Mouse (Mus musculus): ENCODE measurements around the gene Ctxn2. TPM values are rescaled to one million over a fixed set of nuclear protein-coding genes. Genes with fewer than 3 reads are reported as not detected.

Ctxn2 gene
- polyA plus RNA-seq, 1 experiment from 2014 or later = 6.8 TPM

GRCm38 (mm10) chr2:125123477-125123852 is 13.0 kb upstream of the Ctxn2 start, which contains the start of gene Myef2:
Gene Myef2, minus strand, starts transcription at chr2:125123661.
- peak within 1 kb of the TSS; percentile 94 for H3K4me2 ChIP-seq (ENCODE audit: low read length)
- H3K27ac ChIP-seq (ENCODE audit: low read length) = peak within 1 kb of the TSS; percentile 96
- H3K4me1 ChIP-seq (replicated peaks; ENCODE audit: control insufficient read depth, insufficient read depth, low read length) = peaks cover 23% of the 10 kb centered on the region
- H3K9me3 ChIP-seq (ENCODE audit: control insufficient read depth, low read length) = no peaks in the 10 kb centered on the region
- H3K9ac ChIP-seq (replicated peaks; ENCODE audit: low read depth, low read length) = peak within 1 kb of the TSS; percentile 95
- H3K27me3 ChIP-seq (replicated peaks; ENCODE audit: control insufficient read depth, insufficient read depth, low read length) = no peaks in the 10 kb centered on the region
- peak; percentile 85 for ATAC-seq
- WGBS = under 1% methylated on average over 30 of the region's 48 CpGs
- peak within 1 kb of the TSS; percentile 74 for H3K4me3 ChIP-seq (replicated peaks; ENCODE audit: low read length)
- no peaks in the 10 kb centered on the region for H3K36me3 ChIP-seq (ENCODE audit: control insufficient read depth, insufficient read depth)

GRCm38 (mm10) chr2:125125824-125126223 is 10.7 kb upstream of the Ctxn2 start:
- Histone ChIP-seq H3K27me3 (replicated peaks; ENCODE audit: control insufficient read depth, insufficient read depth, low read length) (no peaks in the 10 kb centered on the region), H3K9ac (replicated peaks; ENCODE audit: low read depth, low read length) (no peak overlapping the region), H3K4me2 (ENCODE audit: low read length) (no peak overlapping the region), H3K9me3 (ENCODE audit: control insufficient read depth, low read length) (no peaks in the 10 kb centered on the region), H3K27ac (ENCODE audit: low read length) (no peak overlapping the region), H3K4me3 (replicated peaks; ENCODE audit: low read length) (no peak overlapping the region), H3K36me3 (ENCODE audit: control insufficient read depth, insufficient read depth) (no peaks in the 10 kb centered on the region), H3K4me1 (replicated peaks; ENCODE audit: control insufficient read depth, insufficient read depth, low read length) (peaks cover 10% of the 10 kb centered on the region)
- 37% methylated on average over 4 of the region's 4 CpGs for WGBS
- ATAC-seq = no peak

- WGBS = 90% methylated on average over 3 of the region's 3 CpGs
- Histone ChIP-seq H3K36me3 (ENCODE audit: control insufficient read depth, insufficient read depth) (no peaks in the 10 kb centered on the region), H3K9me3 (ENCODE audit: control insufficient read depth, low read length) (no peaks in the 10 kb centered on the region), H3K27me3 (replicated peaks; ENCODE audit: control insufficient read depth, insufficient read depth, low read length) (no peaks in the 10 kb centered on the region), H3K27ac (ENCODE audit: low read length) (no peak overlapping the region), H3K4me3 (replicated peaks; ENCODE audit: low read length) (no peak overlapping the region), H3K4me1 (replicated peaks; ENCODE audit: control insufficient read depth, insufficient read depth, low read length) (peaks cover 2% of the 10 kb centered on the region), H3K4me2 (ENCODE audit: low read length) (no peak overlapping the region), H3K9ac (replicated peaks; ENCODE audit: low read depth, low read length) (no peak overlapping the region)
- no peak for ATAC-seq
Observed at GRCm38 (mm10) chr2:125126792-125127191, 9.7 kb upstream of the Ctxn2 start.

GRCm38 (mm10) chr2:125134113-125134512 is 2.4 kb upstream of the Ctxn2 start:
- ATAC-seq = no peak
- H3K9me3 ChIP-seq (ENCODE audit: control insufficient read depth, low read length) = peaks cover 3% of the 10 kb centered on the region; the same call in 1 of the 2 replicates
- no peak overlapping the region for H3K9ac ChIP-seq (replicated peaks; ENCODE audit: low read depth, low read length)
- WGBS = 24% methylated on average over 4 of the region's 4 CpGs
- no peak overlapping the region for H3K4me2 ChIP-seq (ENCODE audit: low read length)
- peaks cover 8% of the 10 kb centered on the region; the same call in 1 of the 2 replicates for H3K4me1 ChIP-seq (replicated peaks; ENCODE audit: control insufficient read depth, insufficient read depth, low read length)
- H3K27me3 ChIP-seq (replicated peaks; ENCODE audit: control insufficient read depth, insufficient read depth, low read length) = 0 out of 2 replicates have a peak, but pooled peaks cover 2% of the 10 kb centered on the region
- no peaks in the 10 kb centered on the region for H3K36me3 ChIP-seq (ENCODE audit: control insufficient read depth, insufficient read depth)
- no peak overlapping the region for H3K27ac ChIP-seq (ENCODE audit: low read length)
- H3K4me3 ChIP-seq (replicated peaks; ENCODE audit: low read length) = no peak overlapping the region

GRCm38 (mm10) chr2:125136846-125137245 is 354 bp downstream of the Ctxn2 start:
- Histone ChIP-seq H3K9me3 (ENCODE audit: control insufficient read depth, low read length) (peaks cover 3% of the 10 kb centered on the region; the same call in 1 of the 2 replicates), H3K27ac (ENCODE audit: low read length) (peak overlapping the region; percentile 72), H3K36me3 (ENCODE audit: control insufficient read depth, insufficient read depth) (no peaks in the 10 kb centered on the region), H3K4me2 (ENCODE audit: low read length) (peak overlapping the region; percentile 81), H3K27me3 (replicated peaks; ENCODE audit: control insufficient read depth, insufficient read depth, low read length) (0 out of 2 replicates have a peak, but pooled peaks cover 2% of the 10 kb centered on the region), H3K4me3 (replicated peaks; ENCODE audit: low read length) (peak overlapping the region; percentile 60), H3K4me1 (replicated peaks; ENCODE audit: control insufficient read depth, insufficient read depth, low read length) (peaks cover 8% of the 10 kb centered on the region; the same call in 1 of the 2 replicates), H3K9ac (replicated peaks; ENCODE audit: low read depth, low read length) (peak overlapping the region; percentile 67; the same call in 1 of the 2 replicates)
- 28% methylated on average over 7 of the region's 7 CpGs for WGBS
- ATAC-seq = no peak

GRCm38 (mm10) chr2:125142336-125142735 is 5.8 kb downstream of the Ctxn2 start:
- Histone ChIP-seq H3K4me3 (replicated peaks; ENCODE audit: low read length) (no peak overlapping the region), H3K36me3 (ENCODE audit: control insufficient read depth, insufficient read depth) (no peaks in the 10 kb centered on the region), H3K9ac (replicated peaks; ENCODE audit: low read depth, low read length) (no peak overlapping the region), H3K9me3 (ENCODE audit: control insufficient read depth, low read length) (no peaks in the 10 kb centered on the region), H3K27me3 (replicated peaks; ENCODE audit: control insufficient read depth, insufficient read depth, low read length) (no peaks in the 10 kb centered on the region), H3K4me1 (replicated peaks; ENCODE audit: control insufficient read depth, insufficient read depth, low read length) (peaks cover 3% of the 10 kb centered on the region; the same call in 1 of the 2 replicates), H3K4me2 (ENCODE audit: low read length) (no peak overlapping the region), H3K27ac (ENCODE audit: low read length) (no peak overlapping the region)
- ATAC-seq = peak; percentile 78

GRCm38 (mm10) chr2:125152388-125152787 is 15.9 kb downstream of the Ctxn2 start, which contains the start of gene Slc12a1:
Gene Slc12a1, plus strand, starts transcription at chr2:125152505.
- Histone ChIP-seq H3K9me3 (ENCODE audit: control insufficient read depth, low read length) (no peaks in the 10 kb centered on the region), H3K27ac (ENCODE audit: low read length) (no peak within 1 kb of the TSS), H3K4me1 (replicated peaks; ENCODE audit: control insufficient read depth, insufficient read depth, low read length) (no peaks in the 10 kb centered on the region), H3K36me3 (ENCODE audit: control insufficient read depth, insufficient read depth) (no peaks in the 10 kb centered on the region), H3K4me2 (ENCODE audit: low read length) (no peak within 1 kb of the TSS), H3K4me3 (replicated peaks; ENCODE audit: low read length) (no peak within 1 kb of the TSS), H3K9ac (replicated peaks; ENCODE audit: low read depth, low read length) (no peak within 1 kb of the TSS), H3K27me3 (replicated peaks; ENCODE audit: control insufficient read depth, insufficient read depth, low read length) (no peaks in the 10 kb centered on the region)
- WGBS = 89% methylated on average over 6 of the region's 6 CpGs
- ATAC-seq = no peak

GRCm38 (mm10) chr2:125154294-125154693 is 17.8 kb downstream of the Ctxn2 start:
- ATAC-seq = no peak
- no peaks in the 10 kb centered on the region for H3K9me3 ChIP-seq (ENCODE audit: control insufficient read depth, low read length)
- no peak overlapping the region for H3K27ac ChIP-seq (ENCODE audit: low read length)
- H3K4me2 ChIP-seq (ENCODE audit: low read length) = no peak overlapping the region
- no peaks in the 10 kb centered on the region for H3K36me3 ChIP-seq (ENCODE audit: control insufficient read depth, insufficient read depth)
- no peak overlapping the region for H3K4me3 ChIP-seq (replicated peaks; ENCODE audit: low read length)
- no peak overlapping the region for H3K9ac ChIP-seq (replicated peaks; ENCODE audit: low read depth, low read length)
- no peaks in the 10 kb centered on the region for H3K27me3 ChIP-seq (replicated peaks; ENCODE audit: control insufficient read depth, insufficient read depth, low read length)
- 80% methylated on average over 9 of the region's 9 CpGs for WGBS
- H3K4me1 ChIP-seq (replicated peaks; ENCODE audit: control insufficient read depth, insufficient read depth, low read length) = no peaks in the 10 kb centered on the region

GRCm38 (mm10) chr2:125155504-125155903 is 19.0 kb downstream of the Ctxn2 start:
- Histone ChIP-seq H3K27me3 (replicated peaks; ENCODE audit: control insufficient read depth, insufficient read depth, low read length) (no peaks in the 10 kb centered on the region), H3K4me2 (ENCODE audit: low read length) (no peak overlapping the region), H3K4me3 (replicated peaks; ENCODE audit: low read length) (no peak overlapping the region), H3K36me3 (ENCODE audit: control insufficient read depth, insufficient read depth) (no peaks in the 10 kb centered on the region), H3K4me1 (replicated peaks; ENCODE audit: control insufficient read depth, insufficient read depth, low read length) (no peaks in the 10 kb centered on the region), H3K27ac (ENCODE audit: low read length) (no peak overlapping the region), H3K9ac (replicated peaks; ENCODE audit: low read depth, low read length) (no peak overlapping the region), H3K9me3 (ENCODE audit: control insufficient read depth, low read length) (no peaks in the 10 kb centered on the region)
- ATAC-seq = no peak
- 32% methylated on average over 2 of the region's 2 CpGs for WGBS

GRCm38 (mm10) chr2:125162012-125162470 is 25.5 kb downstream of the Ctxn2 start:
- no peaks in the 10 kb centered on the region for H3K27me3 ChIP-seq (replicated peaks; ENCODE audit: control insufficient read depth, insufficient read depth, low read length)
- no peak overlapping the region for H3K9ac ChIP-seq (replicated peaks; ENCODE audit: low read depth, low read length)
- ATAC-seq = peak; percentile 68
- WGBS = 33% methylated on average over 4 of the region's 4 CpGs
- peaks cover 12% of the 10 kb centered on the region for H3K4me1 ChIP-seq (replicated peaks; ENCODE audit: control insufficient read depth, insufficient read depth, low read length)
- H3K4me2 ChIP-seq (ENCODE audit: low read length) = no peak overlapping the region
- no peak overlapping the region for H3K4me3 ChIP-seq (replicated peaks; ENCODE audit: low read length)
- no peak overlapping the region for H3K27ac ChIP-seq (ENCODE audit: low read length)
- H3K36me3 ChIP-seq (ENCODE audit: control insufficient read depth, insufficient read depth) = no peaks in the 10 kb centered on the region
- no peaks in the 10 kb centered on the region for H3K9me3 ChIP-seq (ENCODE audit: control insufficient read depth, low read length)
